Mouse (Mus musculus) neural tube, embryonic 13.5 days (tissue): ENCODE results near the gene Adh5. TPM values are rescaled to one million over a fixed set of nuclear protein-coding genes. Genes with fewer than 3 reads are reported as not detected.

Experiments used
- ATAC-seq: fragments of 200-750 bp; cut with Nextera tagmentation; 2 replicates; pipeline ENCODE4 v1.8.0; 2017; ENCODE audit warnings: low read depth, mild to moderate bottlenecking, moderate TSS enrichment, moderate library complexity
- H3K27ac ChIP-seq: fragments of 300-500 bp; sonication (generic); replicated peaks from 2 replicates; pipeline ENCODE4 v1.5.1; 2015; ENCODE audit warnings: moderate library complexity, mild to moderate bottlenecking, inconsistent platforms
- H3K27me3 ChIP-seq: fragments of 300-500 bp; sonication (generic); 2 replicates; pipeline ENCODE4 v1.6.1; 2015; ENCODE audit warnings: mild to moderate bottlenecking, inconsistent platforms
- H3K36me3 ChIP-seq: fragments of 300-500 bp; sonication (generic); 2 replicates; pipeline ENCODE4 v1.6.1; 2015; ENCODE audit warnings: mild to moderate bottlenecking, inconsistent platforms
- H3K4me1 ChIP-seq: fragments of 300-500 bp; sonication (generic); replicated peaks from 2 replicates; pipeline ENCODE4 v1.6.1; 2015; ENCODE audit warnings: inconsistent platforms
- H3K4me2 ChIP-seq: fragments of 300-500 bp; sonication (generic); 2 replicates; pipeline ENCODE4 v1.6.1; 2015; ENCODE audit warnings: inconsistent platforms, mild to moderate bottlenecking, moderate library complexity
- H3K4me3 ChIP-seq: fragments of 300-500 bp; sonication (generic); 2 replicates; pipeline ENCODE4 v1.5.1; 2015; ENCODE audit warnings: mild to moderate bottlenecking, inconsistent platforms
- H3K9ac ChIP-seq: fragments of 300-500 bp; sonication (generic); 2 replicates; pipeline ENCODE4 v1.6.1; 2015; ENCODE audit warnings: moderate library complexity, mild to moderate bottlenecking, inconsistent platforms
- H3K9me3 ChIP-seq: fragments of 300-500 bp; sonication (generic); 2 replicates; pipeline ENCODE4 v1.6.1; 2016; ENCODE audit warnings: inconsistent platforms
- WGBS: fragments of 180-500 bp; shearing (Covaris S2); methylation state at CpG from one replicate; pipeline ENCODE4 v1.1.7; 2015; 5-methylcytosine and 5-hydroxymethylcytosine counted together
- polyA plus RNA-seq: library from polyadenylated mRNA; unstranded; fragments of >200 nt; fragmentation: Nextera tagmentation; extraction: Ambion mirVana; gene quantifications from 2 replicates; pipeline ENCODE4 v1.2.1, GENCODE M21; 2015

Gene Adh5
- polyA plus RNA-seq, result 218 and 255 TPM in 2 replicates

DNA sequence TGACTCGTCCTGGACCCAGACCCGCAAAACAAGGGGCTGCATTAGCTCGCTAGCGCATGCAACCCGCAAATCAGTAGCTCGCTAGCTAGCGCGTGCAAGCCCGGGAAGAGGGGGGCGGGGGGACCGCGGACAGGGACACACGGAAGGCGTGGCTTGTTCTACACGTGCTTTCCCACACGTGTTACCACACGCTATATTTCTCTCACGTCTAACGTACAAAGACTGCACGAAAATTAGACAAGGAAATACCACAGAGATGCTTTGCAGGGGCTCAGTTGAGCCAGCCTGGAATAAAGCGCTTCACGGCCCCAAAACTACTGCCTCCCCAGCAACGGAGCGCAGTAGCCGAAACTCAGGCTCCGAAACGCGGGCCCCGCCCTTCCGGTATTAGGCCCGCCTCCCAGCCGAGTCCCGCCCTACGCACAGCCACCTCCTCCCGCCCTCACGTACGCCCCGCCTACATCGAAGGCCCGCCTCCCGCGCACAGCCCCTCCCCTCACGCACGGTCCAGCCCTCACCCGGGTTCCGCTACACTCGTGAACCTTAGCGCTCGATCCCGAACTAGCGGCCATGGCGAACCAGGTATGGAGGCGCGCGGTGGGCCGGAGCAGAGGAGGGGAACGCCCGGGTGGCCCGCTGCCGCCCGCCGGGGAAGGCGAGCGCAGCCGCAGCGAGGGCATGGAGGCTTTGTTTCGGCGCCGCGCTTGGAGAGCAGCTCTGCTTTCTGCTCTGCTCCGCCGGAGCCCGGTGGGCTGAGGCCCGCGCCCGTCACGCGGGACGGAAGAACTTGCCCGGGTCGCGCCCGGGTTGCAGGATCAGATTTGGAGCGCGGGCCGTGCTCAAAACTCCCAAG lies at the start of gene Adh5:
TSS of gene Adh5 (plus strand) at position 482 of the 853 bp plus-strand sequence.
- Histone ChIP-seq H3K4me1 (peaks cover 30% of the 10 kb centered on the region), H3K27me3 (no peaks in the 10 kb centered on the region), H3K4me3 (peak within 1 kb of the TSS; percentile 86), H3K9me3 (no peaks in the 10 kb centered on the region), H3K4me2 (peak within 1 kb of the TSS; percentile 82), H3K27ac (peak within 1 kb of the TSS; percentile 90), H3K36me3 (peaks cover 29% of the 10 kb centered on the region), H3K9ac (peak within 1 kb of the TSS; percentile 89)
- peak; percentile 98 for ATAC-seq
- WGBS, result under 1% methylated on average over 86 of the region's 86 CpGs

DNA sequence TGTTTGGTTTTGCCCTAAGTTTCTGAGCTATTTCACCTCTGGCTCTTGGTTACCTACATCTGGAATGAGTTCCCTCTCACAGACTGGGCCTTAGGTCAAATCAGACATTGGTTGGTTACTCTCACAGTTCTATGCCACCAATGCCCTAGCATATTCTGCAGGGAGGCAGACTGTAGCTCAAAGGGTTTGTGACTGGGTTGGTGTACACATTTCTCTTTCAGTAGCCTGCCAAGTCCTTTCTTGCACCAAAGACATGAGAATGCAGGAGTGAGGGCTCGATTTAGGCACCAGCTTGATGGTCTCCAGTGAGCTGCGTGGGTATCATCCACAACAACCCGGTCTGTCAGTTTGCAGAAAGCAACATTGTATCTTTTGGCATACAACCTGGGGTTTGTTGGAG lies 38.0 kb upstream of the Adh5 start:
- H3K4me1 ChIP-seq, result no peaks in the 10 kb centered on the region
- no peak for ATAC-seq

DNA sequence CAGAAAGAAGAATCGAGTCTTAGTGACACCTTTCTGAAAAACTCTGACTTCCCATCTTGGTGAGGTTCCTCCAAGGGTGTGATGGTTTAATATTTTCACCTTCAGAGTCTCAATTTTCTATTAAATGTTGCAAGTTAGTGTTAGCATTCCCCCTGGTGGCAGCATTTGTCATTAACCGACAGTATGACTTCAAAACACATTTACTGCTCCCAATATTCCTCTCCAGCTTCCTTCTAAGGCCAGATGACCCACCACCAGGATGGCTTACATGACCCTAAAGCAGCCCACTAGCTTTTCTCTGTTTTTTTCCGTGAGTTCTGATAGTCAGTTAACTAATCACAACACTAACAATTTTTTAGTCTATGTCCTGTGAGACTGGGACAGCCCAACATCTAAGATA lies 37.6 kb upstream of the Adh5 start:
- Histone ChIP-seq H3K4me1 (no peaks in the 10 kb centered on the region), H3K9ac (no peak overlapping the region), H3K36me3 (no peaks in the 10 kb centered on the region), H3K27ac (no peak overlapping the region), H3K4me3 (no peak overlapping the region), H3K9me3 (no peaks in the 10 kb centered on the region), H3K27me3 (no peaks in the 10 kb centered on the region), H3K4me2 (no peak overlapping the region)
- no peak for ATAC-seq
- 58% methylated on average over 3 of the region's 3 CpGs for WGBS

More for the DNA sequence above, 38.0 kb upstream of the Adh5 start:
- H3K27me3 ChIP-seq, result no peaks in the 10 kb centered on the region
- no peak overlapping the region for H3K9ac ChIP-seq
- no peaks in the 10 kb centered on the region for H3K9me3 ChIP-seq
- H3K36me3 ChIP-seq, result no peaks in the 10 kb centered on the region
- no peak overlapping the region for H3K27ac ChIP-seq
- no peak overlapping the region for H3K4me2 ChIP-seq
- WGBS, result 76% methylated on average over 3 of the region's 3 CpGs
- no peak overlapping the region for H3K4me3 ChIP-seq

DNA sequence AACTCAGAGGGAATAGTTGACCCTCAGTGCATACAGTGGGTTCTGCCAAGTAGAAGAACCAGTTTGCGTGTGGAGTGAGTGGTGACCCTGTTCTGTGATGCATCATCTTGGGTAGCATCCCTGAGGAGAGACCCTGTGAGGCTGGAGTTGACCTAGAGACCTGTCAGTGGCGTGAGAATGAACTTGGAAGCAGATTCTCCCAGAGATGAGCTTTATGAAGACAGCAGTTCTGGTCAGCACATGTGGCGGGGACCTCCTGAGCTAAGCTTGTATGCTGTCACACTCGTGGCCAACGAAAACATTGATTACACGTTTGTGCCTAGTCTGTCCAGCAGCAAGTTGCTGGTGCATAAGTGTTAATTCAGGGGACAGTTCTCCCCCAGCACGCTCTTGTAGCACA lies 37.1 kb upstream of the Adh5 start:
- H3K36me3 ChIP-seq, result no peaks in the 10 kb centered on the region
- H3K27ac ChIP-seq, result no peak overlapping the region
- H3K9me3 ChIP-seq, result no peaks in the 10 kb centered on the region
- ATAC-seq, result no peak
- H3K9ac ChIP-seq, result no peak overlapping the region
- H3K4me2 ChIP-seq, result no peak overlapping the region
- H3K27me3 ChIP-seq, result no peaks in the 10 kb centered on the region
- no peak overlapping the region for H3K4me3 ChIP-seq
- 79% methylated on average over 7 of the region's 7 CpGs for WGBS
- no peaks in the 10 kb centered on the region for H3K4me1 ChIP-seq

DNA sequence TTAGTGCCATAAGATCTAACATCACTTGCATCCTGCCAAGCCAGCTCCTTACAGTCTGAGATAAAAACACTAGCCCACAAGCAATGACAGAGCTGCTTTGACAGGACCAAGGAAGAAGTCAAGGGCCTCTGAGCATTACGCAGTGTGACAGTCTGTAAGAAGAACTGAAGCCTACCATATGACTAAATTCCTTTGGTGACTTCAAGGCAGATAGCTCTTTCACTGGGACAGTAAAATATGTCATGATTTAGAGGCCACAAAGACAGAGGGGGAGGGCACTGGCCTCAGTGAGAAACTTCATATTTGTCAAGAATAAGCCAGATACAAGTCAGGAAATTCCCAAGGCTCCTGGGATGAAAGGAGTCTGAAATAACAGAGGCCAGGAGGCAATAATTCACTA lies 35.0 kb upstream of the Adh5 start:
- no peak overlapping the region for H3K4me2 ChIP-seq
- H3K9me3 ChIP-seq, result no peaks in the 10 kb centered on the region
- H3K36me3 ChIP-seq, result no peaks in the 10 kb centered on the region
- WGBS, result 82% methylated on average over 1 of the region's 1 CpGs
- H3K9ac ChIP-seq, result no peak overlapping the region
- no peak for ATAC-seq
- H3K27ac ChIP-seq, result no peak overlapping the region
- H3K4me1 ChIP-seq, result no peaks in the 10 kb centered on the region
- no peaks in the 10 kb centered on the region for H3K27me3 ChIP-seq
- H3K4me3 ChIP-seq, result no peak overlapping the region

DNA sequence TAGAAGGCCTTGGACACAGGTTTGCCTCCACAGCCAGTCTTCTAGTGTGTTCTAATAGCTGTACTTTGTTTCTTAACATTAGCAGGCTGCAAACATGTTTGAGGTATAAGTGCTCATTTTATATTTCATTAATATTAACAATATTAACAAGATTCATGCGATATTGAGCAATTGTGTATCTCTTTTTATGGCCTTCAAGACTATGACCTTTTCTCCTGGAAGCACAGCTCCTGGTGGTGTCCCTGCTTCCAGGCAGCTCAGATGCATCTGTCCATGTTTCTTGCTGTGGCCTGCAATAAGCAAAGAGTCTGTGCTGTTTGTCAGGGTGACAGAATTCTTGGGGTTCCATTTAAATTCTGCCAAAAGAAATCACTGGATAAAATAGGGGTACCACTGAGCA lies 33.3 kb upstream of the Adh5 start:
- H3K36me3 ChIP-seq, result no peaks in the 10 kb centered on the region
- no peaks in the 10 kb centered on the region for H3K4me1 ChIP-seq
- 84% methylated on average over 1 of the region's 1 CpGs for WGBS
- no peak overlapping the region for H3K4me2 ChIP-seq
- H3K4me3 ChIP-seq, result no peak overlapping the region
- H3K27me3 ChIP-seq, result no peaks in the 10 kb centered on the region
- no peaks in the 10 kb centered on the region for H3K9me3 ChIP-seq
- no peak overlapping the region for H3K27ac ChIP-seq
- ATAC-seq, result no peak
- H3K9ac ChIP-seq, result no peak overlapping the region

DNA sequence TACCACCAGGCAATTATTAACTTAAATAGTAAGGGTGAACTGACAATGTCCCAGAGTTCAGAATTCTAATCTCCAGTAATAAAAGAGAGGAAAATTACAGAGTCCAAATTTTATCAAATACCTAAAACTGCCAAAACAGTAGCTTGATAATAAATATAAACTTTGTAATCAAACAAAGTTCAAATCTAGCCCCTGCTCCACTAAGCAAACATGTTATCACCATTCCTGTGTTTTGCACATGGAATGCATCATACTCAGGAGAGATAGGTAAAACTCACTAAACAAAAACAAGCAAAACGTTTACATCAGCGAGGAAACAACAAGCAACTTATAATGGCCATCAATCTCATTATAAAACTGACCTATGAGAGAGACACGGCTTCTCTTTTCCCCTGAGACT lies 32.7 kb upstream of the Adh5 start:
- 67% methylated on average over 3 of the region's 3 CpGs for WGBS
- Histone ChIP-seq H3K4me3 (no peak overlapping the region), H3K9ac (no peak overlapping the region), H3K27ac (no peak overlapping the region), H3K4me2 (no peak overlapping the region), H3K9me3 (no peaks in the 10 kb centered on the region), H3K36me3 (no peaks in the 10 kb centered on the region), H3K27me3 (no peaks in the 10 kb centered on the region), H3K4me1 (no peaks in the 10 kb centered on the region)
- no peak for ATAC-seq

DNA sequence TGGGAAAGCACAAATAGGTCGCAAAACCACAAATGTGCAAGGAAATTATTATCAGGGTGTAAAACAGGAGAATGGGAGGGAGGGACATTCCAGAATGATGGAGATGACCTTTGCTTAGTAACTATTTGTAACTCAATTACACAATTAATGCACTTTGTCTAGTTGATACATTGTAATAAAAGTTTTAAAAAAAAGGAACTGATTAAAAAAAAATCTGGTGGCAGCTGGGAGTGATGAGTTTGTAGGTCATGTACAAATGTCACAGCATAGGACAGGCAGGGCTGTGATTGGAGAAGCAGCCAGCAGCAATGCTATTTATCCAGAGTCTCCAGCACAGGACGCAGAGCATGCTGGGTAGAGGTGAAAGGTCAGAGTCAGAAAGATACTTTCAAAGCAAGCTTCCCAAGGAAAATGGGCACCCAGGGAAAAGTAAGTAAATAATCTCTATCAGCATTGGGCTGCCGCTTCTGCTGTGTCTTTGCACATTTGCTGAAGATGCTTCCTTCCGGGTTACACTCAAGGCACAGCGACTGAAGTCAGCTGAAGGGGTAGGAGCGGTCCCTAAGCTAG lies 27.7 kb upstream of the Adh5 start, which contains the start of gene Adh4:
TSS of gene Adh4 (plus strand) at position 346 of the 570 bp plus-strand sequence.
- no peak within 1 kb of the TSS for H3K27ac ChIP-seq
- ATAC-seq, result no peak
- H3K36me3 ChIP-seq, result no peaks in the 10 kb centered on the region
- H3K9me3 ChIP-seq, result no peaks in the 10 kb centered on the region
- no peak within 1 kb of the TSS for H3K9ac ChIP-seq
- H3K4me2 ChIP-seq, result no peak within 1 kb of the TSS
- H3K4me1 ChIP-seq, result no peaks in the 10 kb centered on the region
- H3K4me3 ChIP-seq, result no peak within 1 kb of the TSS
- WGBS, result 71% methylated on average over 6 of the region's 6 CpGs
- H3K27me3 ChIP-seq, result no peaks in the 10 kb centered on the region

DNA sequence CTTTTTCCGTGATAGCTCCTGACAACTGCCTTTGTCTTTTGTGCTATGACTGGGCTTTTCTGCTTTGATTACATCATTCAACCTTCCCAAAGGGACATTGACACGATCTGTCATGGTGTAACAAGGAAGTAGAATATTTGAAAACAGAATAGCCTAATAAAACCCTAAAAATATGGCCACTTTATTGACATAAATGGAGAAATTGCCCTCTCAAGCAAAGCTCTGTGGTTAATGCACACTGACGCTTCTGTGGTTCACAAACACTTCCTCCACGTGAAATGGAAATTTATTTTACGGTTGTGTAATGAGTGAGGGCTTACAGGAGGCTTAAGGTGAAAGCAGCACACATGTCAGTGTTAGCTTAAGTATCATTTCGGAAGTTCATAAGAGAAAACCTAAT lies 23.5 kb upstream of the Adh5 start:
- no peaks in the 10 kb centered on the region for H3K9me3 ChIP-seq
- WGBS, result 80% methylated on average over 6 of the region's 6 CpGs
- H3K27ac ChIP-seq, result no peak overlapping the region
- no peak overlapping the region for H3K4me3 ChIP-seq
- no peaks in the 10 kb centered on the region for H3K27me3 ChIP-seq
- no peak overlapping the region for H3K9ac ChIP-seq
- no peak for ATAC-seq
- H3K4me1 ChIP-seq, result no peaks in the 10 kb centered on the region
- H3K4me2 ChIP-seq, result no peak overlapping the region
- no peaks in the 10 kb centered on the region for H3K36me3 ChIP-seq

DNA sequence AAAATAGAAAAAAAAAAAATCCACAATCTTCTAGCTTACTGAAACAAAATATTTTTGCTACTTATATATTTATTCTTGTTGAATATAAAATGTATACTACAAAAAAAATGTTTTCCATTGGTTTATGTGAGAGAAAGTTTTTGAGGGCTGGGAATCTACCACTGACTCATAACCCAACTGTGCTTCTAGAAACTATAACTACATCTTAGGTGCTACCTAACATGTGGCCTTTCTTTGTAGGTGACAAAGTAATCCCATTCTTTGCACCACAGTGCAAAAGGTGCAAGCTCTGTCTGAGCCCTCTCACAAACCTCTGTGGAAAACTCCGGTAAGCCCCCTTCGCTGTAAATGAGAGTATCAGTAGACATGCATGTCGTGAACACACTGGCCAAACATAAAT lies 22.5 kb upstream of the Adh5 start:
- 93% methylated on average over 3 of the region's 3 CpGs for WGBS
- H3K4me1 ChIP-seq, result no peaks in the 10 kb centered on the region
- ATAC-seq, result no peak
- H3K9ac ChIP-seq, result no peak overlapping the region
- H3K36me3 ChIP-seq, result no peaks in the 10 kb centered on the region
- no peak overlapping the region for H3K27ac ChIP-seq
- no peak overlapping the region for H3K4me3 ChIP-seq
- no peak overlapping the region for H3K4me2 ChIP-seq
- H3K27me3 ChIP-seq, result no peaks in the 10 kb centered on the region
- no peaks in the 10 kb centered on the region for H3K9me3 ChIP-seq

DNA sequence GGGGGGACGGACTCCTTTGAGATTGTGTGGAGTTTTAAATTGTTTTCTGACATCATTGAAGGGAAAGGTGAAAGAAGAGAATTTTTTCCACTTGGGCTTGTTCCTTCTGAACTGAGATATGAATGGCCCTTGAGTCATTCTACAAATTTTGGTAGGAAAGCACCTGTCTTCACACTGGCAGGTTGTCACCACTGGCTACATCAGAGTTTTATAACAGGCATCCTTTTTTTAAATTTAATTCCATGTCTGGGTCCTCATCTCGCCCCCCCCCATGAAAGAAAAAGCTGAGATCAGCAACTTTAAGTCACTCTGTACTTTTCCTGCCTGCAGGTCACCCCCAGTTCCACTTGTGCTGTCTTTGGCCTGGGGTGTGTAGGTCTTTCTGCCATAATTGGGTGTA lies 19.2 kb upstream of the Adh5 start:
- Histone ChIP-seq H3K36me3 (no peaks in the 10 kb centered on the region), H3K27ac (no peak overlapping the region), H3K9me3 (no peaks in the 10 kb centered on the region), H3K4me1 (no peaks in the 10 kb centered on the region), H3K4me2 (no peak overlapping the region), H3K9ac (no peak overlapping the region), H3K27me3 (no peaks in the 10 kb centered on the region), H3K4me3 (no peak overlapping the region)
- 67% methylated on average over 2 of the region's 2 CpGs for WGBS
- ATAC-seq, result no peak

DNA sequence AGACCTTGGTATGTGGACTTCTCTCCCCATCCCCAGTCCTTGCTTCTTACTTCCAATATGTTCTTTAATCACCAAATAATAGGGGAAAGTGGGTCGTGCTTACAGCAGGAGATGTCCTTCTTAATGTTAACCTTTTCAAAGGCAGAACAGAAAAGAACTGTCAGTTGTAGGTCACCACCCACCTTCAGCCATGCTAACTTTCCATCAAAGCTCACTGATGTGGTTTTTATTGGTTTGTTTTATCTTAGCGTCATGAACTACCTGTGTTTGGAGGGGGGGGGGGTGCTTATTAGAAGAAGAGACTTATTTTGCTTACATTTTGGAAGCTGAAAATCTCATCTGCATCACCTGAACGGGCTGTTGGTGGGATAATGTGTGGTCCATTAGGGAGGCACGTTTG lies 18.6 kb upstream of the Adh5 start:
- H3K4me3 ChIP-seq, result no peak overlapping the region

More for the DNA sequence above, 18.6 kb upstream of the Adh5 start:
- WGBS, result 77% methylated on average over 4 of the region's 4 CpGs
- Histone ChIP-seq H3K4me2 (no peak overlapping the region), H3K27ac (no peak overlapping the region), H3K9me3 (no peaks in the 10 kb centered on the region), H3K36me3 (no peaks in the 10 kb centered on the region), H3K27me3 (no peaks in the 10 kb centered on the region), H3K9ac (no peak overlapping the region), H3K4me1 (no peaks in the 10 kb centered on the region)
- ATAC-seq, result no peak
